Mouse (Mus musculus) intestine, embryonic 16.5 days (tissue): ENCODE results near the gene Pakap. TPM values are rescaled to one million over a fixed set of nuclear protein-coding genes. Genes with fewer than 3 reads are reported as not detected.

ENCODE experiments used
- ATAC-seq: fragments of 200-750 bp; cut with Nextera tagmentation; 2 replicates; pipeline ENCODE4 v1.8.0; 2017; ENCODE audit warnings: moderate TSS enrichment, moderate library complexity
- H3K27ac ChIP-seq: fragments of 300-500 bp; sonication (generic); 2 replicates; pipeline ENCODE4 v1.5.1; 2014; ENCODE audit warnings: mild to moderate bottlenecking, low read length
- H3K27me3 ChIP-seq: fragments of 300-500 bp; sonication (generic); replicated peaks from 2 replicates; pipeline ENCODE4 v1.6.1; 2014; ENCODE audit warnings: low read length, control low read depth, mixed read lengths; ENCODE audit not compliant: control insufficient read depth, insufficient read depth
- H3K36me3 ChIP-seq: fragments of 300-500 bp; sonication (generic); 2 replicates; pipeline ENCODE4 v1.6.1; 2014; ENCODE audit warnings: low read length, control low read depth; ENCODE audit not compliant: control insufficient read depth, insufficient read depth
- H3K4me1 ChIP-seq: fragments of 300-500 bp; sonication (generic); 2 replicates; pipeline ENCODE4 v1.6.1; 2014; ENCODE audit warnings: low read length, control low read depth, mixed read lengths; ENCODE audit not compliant: control insufficient read depth, insufficient read depth
- H3K4me2 ChIP-seq: fragments of 300-500 bp; sonication (generic); 2 replicates; pipeline ENCODE4 v1.6.1; 2014; ENCODE audit warnings: low read depth, low read length, control low read depth
- H3K4me3 ChIP-seq: fragments of 300-500 bp; sonication (generic); 2 replicates; pipeline ENCODE4 v1.5.1; 2014; ENCODE audit warnings: mild to moderate bottlenecking, low read length
- H3K9ac ChIP-seq: fragments of 300-500 bp; sonication (generic); 2 replicates; pipeline ENCODE4 v1.6.1; 2014; ENCODE audit warnings: low read depth, low read length
- H3K9me3 ChIP-seq: fragments of 300-500 bp; sonication (generic); 2 replicates; pipeline ENCODE4 v1.6.1; 2016; ENCODE audit warnings: low read length, control low read depth; ENCODE audit not compliant: control insufficient read depth
- WGBS: fragments of 180-500 bp; shearing (Covaris S2); extraction: QIAGEN DNeasy Blood & Tissue Kit; methylation state at CpG from one replicate; pipeline ENCODE4 v1.1.7; 2014; 5-methylcytosine and 5-hydroxymethylcytosine counted together
- polyA plus RNA-seq: library from polyadenylated mRNA; unstranded; fragments of >200 nt; fragmentation: Nextera tagmentation; extraction: Ambion mirVana; gene quantifications from 2 replicates; pipeline ENCODE4 v1.2.1, GENCODE M21; 2015

The Pakap gene
- polyA plus RNA-seq, 1 experiment from 2014 or later = 22.0 TPM

DNA sequence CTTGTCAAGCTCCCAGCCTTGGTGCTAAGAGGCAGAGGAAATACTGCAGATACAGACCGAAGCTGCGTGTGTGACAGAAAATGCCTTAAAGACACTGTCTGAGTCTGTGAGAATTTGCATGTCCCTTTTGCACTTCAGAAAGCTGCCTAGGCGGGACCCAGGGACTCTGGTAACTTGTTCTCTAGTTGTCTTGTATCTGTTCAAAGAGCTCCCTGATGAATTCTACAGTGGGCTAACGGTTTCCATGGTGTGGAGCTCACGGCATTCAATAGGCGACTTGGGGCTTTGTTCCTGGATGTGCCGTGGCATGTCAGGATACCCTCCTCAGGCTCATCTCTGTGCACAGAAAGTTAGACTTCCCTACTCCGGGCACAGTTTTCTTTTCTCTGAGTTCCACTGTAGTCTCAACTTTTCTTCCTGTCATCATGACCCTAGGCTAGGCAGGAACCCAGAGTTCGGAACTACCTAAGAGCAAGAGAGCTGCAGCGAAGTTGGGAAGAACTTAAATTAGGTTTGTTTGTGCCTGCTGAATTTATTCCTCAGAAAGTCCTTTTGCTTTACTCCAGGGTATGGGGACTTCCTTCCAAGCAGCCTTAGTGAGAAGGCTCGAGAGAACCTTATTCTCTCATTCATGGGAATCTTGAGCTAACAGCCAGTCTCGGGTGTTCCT is 277.7 kb downstream of the Pakap start:
- no peak for ATAC-seq
- H3K9me3 ChIP-seq = no peaks in the 10 kb centered on the region
- H3K27me3 ChIP-seq = no peaks in the 10 kb centered on the region
- peak overlapping the region; percentile 82 for H3K27ac ChIP-seq
- peak overlapping the region; percentile 46 for H3K4me3 ChIP-seq
- peaks cover 24% of the 10 kb centered on the region for H3K4me1 ChIP-seq
- H3K9ac ChIP-seq = peak overlapping the region; percentile 55
- H3K4me2 ChIP-seq = peak overlapping the region; percentile 50
- no peaks in the 10 kb centered on the region for H3K36me3 ChIP-seq
- WGBS = 32% methylated on average over 12 of the region's 12 CpGs

DNA sequence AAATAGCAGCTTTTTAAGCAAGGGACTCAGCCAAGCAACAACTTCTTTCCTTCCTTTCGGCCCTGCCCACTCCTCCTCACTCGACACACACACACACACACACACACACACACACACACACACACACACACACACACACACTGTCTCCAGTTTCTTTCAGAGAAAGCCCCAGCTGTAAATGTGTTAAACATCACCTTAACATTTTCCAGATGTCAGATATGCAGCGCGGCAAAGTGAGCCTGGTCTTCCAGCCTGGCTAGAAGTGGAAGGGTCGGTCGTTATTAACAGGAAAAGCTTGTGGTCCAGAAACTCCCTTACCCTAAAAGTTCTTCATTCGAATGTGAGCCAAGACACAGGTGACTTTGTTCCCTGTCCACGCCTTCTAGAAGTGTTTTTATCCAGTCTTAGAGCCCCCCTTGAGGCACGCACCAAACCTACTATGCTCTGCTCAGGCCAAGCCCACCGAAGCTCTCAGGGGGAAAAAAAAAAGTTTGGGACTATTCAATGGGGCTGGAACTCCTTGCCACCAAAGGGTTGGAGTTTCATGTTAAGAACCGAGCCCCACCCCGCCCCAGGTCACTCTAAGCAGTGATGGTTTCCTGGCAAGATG is 278.5 kb downstream of the Pakap start:
- H3K9ac ChIP-seq = peak overlapping the region; percentile 55
- no peaks in the 10 kb centered on the region for H3K9me3 ChIP-seq
- no peak for ATAC-seq
- 32% methylated on average over 12 of the region's 12 CpGs for WGBS
- peak overlapping the region; percentile 50 for H3K4me2 ChIP-seq
- H3K27ac ChIP-seq = peak overlapping the region; percentile 86
- peaks cover 28% of the 10 kb centered on the region for H3K4me1 ChIP-seq
- no peaks in the 10 kb centered on the region for H3K36me3 ChIP-seq
- H3K4me3 ChIP-seq = peak overlapping the region; percentile 46
- H3K27me3 ChIP-seq = no peaks in the 10 kb centered on the region

DNA sequence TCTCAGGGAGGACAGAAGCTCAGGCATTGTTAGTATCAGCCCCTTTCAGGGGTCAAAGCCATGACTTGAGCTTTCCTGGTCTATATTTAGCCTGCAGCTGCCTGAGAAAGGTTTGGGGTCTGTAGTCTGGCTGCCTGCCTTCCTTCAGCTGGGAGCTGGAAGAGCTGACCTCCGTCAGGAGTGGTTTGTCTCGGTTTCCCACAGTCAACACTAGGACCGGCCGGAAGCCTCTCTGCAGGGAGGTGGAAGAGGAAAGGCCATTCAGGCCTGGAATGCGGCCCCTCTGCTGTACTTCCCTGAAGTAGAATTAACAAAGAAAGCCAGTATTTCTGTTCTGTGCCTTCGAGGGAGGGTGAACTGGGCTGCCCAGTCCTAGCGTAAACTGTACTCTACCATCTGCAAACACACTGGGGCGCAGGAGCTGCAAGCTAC is 279.0 kb downstream of the Pakap start:
- 37% methylated on average over 8 of the region's 8 CpGs for WGBS
- ATAC-seq = peak; percentile 47; the same call in 1 of the 2 replicates
- H3K36me3 ChIP-seq = no peaks in the 10 kb centered on the region
- peak overlapping the region; percentile 46 for H3K4me3 ChIP-seq
- H3K27me3 ChIP-seq = no peaks in the 10 kb centered on the region
- peak overlapping the region; percentile 50 for H3K4me2 ChIP-seq
- peaks cover 32% of the 10 kb centered on the region for H3K4me1 ChIP-seq
- no peaks in the 10 kb centered on the region for H3K9me3 ChIP-seq
- H3K9ac ChIP-seq = peak overlapping the region; percentile 49; the same call in 1 of the 2 replicates
- H3K27ac ChIP-seq = peak overlapping the region; percentile 86

DNA sequence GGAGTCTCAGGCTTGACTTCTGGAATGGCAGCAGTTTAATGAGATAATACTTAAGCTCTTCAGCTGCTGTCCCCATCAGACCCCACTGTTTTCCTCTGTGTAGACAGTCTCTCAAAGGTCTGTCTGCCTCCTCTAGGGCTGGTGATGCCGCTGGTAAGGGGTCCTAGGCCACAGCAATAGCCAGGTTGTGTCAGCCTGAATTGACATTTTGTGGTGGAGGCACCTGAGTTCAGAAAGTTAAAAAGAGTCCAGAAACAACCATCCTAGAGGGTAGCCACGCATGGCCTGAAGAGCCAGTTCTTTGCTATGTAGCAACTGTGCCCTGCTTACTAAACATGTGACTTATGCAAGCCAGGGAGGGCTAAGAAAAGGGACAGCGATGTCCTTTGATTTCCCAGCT is 279.7 kb downstream of the Pakap start:
- Histone ChIP-seq H3K9me3 (no peaks in the 10 kb centered on the region), H3K4me2 (peak overlapping the region; percentile 50), H3K9ac (0 out of 2 replicates have a peak overlapping the region, but pooled peaks have one; percentile 49), H3K27ac (peak overlapping the region; percentile 86), H3K27me3 (no peaks in the 10 kb centered on the region), H3K36me3 (no peaks in the 10 kb centered on the region), H3K4me3 (peak overlapping the region; percentile 46), H3K4me1 (peaks cover 35% of the 10 kb centered on the region)
- no peak for ATAC-seq
- 84% methylated on average over 3 of the region's 3 CpGs for WGBS

DNA sequence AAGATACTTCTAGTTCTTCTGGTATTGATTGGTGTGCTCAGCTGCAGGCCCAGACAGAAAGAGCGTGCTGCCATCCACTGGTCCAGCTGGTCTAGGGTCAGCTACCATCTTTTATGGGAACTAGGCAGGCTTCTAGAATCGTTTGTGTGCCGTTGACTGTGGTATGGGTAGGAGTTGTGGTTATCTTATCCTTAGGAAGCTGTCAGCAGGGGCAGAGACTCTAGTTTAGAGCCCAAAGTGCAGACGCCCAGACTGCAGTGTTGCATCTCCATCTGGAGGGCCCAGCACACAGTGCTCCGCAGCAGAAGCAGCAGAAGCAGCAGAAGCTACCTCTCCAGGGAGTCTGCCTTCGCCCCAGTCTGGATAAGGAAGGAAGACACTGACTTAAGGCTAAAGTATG is 281.5 kb downstream of the Pakap start:
- Histone ChIP-seq H3K36me3 (no peaks in the 10 kb centered on the region), H3K4me3 (no peak overlapping the region), H3K9ac (no peak overlapping the region), H3K9me3 (no peaks in the 10 kb centered on the region), H3K4me1 (peaks cover 34% of the 10 kb centered on the region), H3K4me2 (no peak overlapping the region), H3K27ac (no peak overlapping the region), H3K27me3 (no peaks in the 10 kb centered on the region)
- WGBS = 71% methylated on average over 6 of the region's 6 CpGs
- no peak for ATAC-seq

DNA sequence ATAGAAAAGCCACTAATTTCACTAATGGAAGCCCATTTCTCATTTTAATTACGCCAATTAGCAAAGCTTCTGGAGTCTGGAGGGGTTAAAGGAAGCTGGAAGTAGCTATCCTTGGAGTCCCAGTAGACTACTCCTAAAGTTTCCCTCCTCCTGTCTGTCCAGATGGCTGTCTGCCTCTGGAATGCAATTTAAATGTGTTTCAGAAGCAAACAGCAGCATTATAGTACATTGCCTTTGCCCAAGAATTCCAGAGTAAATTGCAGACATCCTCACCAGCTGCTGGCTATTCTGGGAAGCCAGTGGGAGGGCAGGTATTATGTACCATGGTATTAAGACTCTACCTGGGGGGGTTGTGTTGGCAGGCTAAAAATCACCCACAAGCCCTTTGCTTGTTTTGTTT is 283.8 kb downstream of the Pakap start:
- Histone ChIP-seq H3K27ac (no peak overlapping the region), H3K9me3 (no peaks in the 10 kb centered on the region), H3K4me1 (peaks cover 24% of the 10 kb centered on the region), H3K27me3 (no peaks in the 10 kb centered on the region), H3K4me3 (no peak overlapping the region), H3K4me2 (no peak overlapping the region), H3K9ac (no peak overlapping the region), H3K36me3 (peaks cover 16% of the 10 kb centered on the region)
- 67% methylated on average over 1 of the region's 1 CpGs for WGBS
- ATAC-seq = no peak

DNA sequence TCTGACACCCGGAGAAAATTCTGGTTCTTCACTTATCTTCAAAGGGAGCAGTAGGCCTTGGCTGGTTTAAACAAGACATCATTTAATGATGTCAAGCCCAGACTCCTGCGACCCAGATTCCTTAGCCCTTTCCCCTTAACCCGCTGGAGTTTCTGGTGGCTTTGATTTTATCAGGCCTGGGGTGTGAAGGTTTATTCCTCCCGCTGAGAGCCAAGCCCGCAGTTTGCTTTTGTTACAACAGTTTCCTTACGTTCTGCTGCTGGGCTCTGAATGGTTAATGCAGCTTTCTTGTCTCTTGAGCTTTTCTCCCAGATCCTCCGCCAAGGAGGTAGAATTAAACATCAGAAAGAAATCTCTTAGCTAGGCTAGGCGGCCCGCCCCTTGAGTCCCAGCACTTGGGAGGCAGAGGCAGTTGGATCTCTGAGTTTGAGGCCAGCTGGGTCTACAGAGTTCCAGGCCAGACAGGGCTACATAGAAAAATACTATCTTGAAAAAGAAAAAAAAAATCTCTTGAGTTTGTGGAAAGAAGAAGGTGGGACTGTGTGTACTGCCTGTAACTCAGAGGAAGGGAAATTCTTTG is 284.6 kb downstream of the Pakap start:
- Histone ChIP-seq H3K4me3 (no peak overlapping the region), H3K36me3 (peaks cover 23% of the 10 kb centered on the region), H3K9ac (no peak overlapping the region), H3K4me1 (peaks cover 17% of the 10 kb centered on the region), H3K27ac (no peak overlapping the region), H3K9me3 (no peaks in the 10 kb centered on the region), H3K4me2 (no peak overlapping the region), H3K27me3 (no peaks in the 10 kb centered on the region)
- 41% methylated on average over 9 of the region's 9 CpGs for WGBS
- ATAC-seq = no peak

DNA sequence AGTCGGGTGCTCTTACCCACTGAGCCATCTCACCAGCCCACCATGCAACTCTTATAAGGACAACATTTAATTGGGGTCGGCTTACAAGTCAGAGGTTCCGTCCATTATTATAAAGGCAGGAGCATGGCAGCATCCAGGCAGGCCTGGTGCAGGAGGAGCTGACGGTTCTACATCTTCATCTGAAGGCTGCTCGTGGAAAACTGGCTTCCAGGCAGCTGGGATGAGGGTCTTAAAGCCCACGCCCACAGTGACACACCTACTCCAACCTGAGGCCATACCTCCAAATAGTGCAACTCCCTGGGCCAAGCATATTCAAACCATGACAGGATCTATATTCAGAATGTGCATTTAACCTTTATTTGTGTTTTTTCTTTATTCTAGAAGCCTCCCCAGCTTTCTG is 286.2 kb downstream of the Pakap start:
- no peak overlapping the region for H3K27ac ChIP-seq
- no peak for ATAC-seq
- H3K9ac ChIP-seq = no peak overlapping the region
- H3K36me3 ChIP-seq = peaks cover 25% of the 10 kb centered on the region
- no peak overlapping the region for H3K4me3 ChIP-seq
- H3K4me2 ChIP-seq = no peak overlapping the region
- WGBS = 87% methylated on average over 6 of the region's 6 CpGs
- H3K27me3 ChIP-seq = no peaks in the 10 kb centered on the region
- no peaks in the 10 kb centered on the region for H3K9me3 ChIP-seq
- H3K4me1 ChIP-seq = peaks cover 10% of the 10 kb centered on the region; the same call in 1 of the 2 replicates

DNA sequence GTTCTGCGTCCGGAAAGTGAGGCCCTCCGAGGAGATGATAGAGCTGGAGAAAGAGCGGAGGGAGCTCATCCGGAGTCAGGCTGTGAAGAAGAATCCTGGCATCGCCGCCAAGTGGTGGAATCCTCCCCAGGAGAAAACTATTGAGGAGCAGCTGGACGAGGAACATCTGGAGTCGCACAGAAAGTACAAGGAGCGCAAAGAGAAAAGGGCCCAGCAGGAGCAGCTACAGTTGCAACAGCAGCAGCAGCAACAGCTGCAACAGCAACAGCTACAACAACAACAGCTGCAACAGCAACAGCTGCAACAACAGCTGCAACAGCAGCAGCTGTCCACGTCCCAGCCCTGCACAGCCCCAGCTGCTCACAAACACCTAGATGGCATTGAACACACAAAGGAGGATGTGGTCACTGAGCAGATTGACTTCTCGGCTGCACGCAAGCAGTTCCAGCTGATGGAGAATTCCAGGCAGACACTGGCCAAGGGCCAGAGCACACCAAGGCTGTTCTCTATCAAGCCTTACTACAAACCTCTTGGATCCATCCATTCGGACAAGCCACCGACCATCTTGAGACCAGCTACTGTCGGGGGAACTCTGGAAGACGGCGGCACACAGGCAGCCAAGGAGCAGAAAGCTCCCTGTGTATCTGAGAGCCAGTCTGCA is 287.4 kb downstream of the Pakap start:
- Histone ChIP-seq H3K4me3 (no peak overlapping the region), H3K4me1 (peaks cover 12% of the 10 kb centered on the region; the same call in 1 of the 2 replicates), H3K27me3 (no peaks in the 10 kb centered on the region), H3K4me2 (no peak overlapping the region), H3K9ac (no peak overlapping the region), H3K9me3 (no peaks in the 10 kb centered on the region), H3K27ac (no peak overlapping the region), H3K36me3 (peaks cover 25% of the 10 kb centered on the region)
- WGBS = 77% methylated on average over 18 of the region's 18 CpGs
- ATAC-seq = 0 out of 2 replicates have a peak, but pooled peaks have one; percentile 23
